Mouse (Mus musculus) liver, adult 2 months (tissue): ENCODE measurements around the gene Card9. TPM values are rescaled to one million over a fixed set of nuclear protein-coding genes. Genes with fewer than 3 reads are reported as not detected.

ENCODE experiments used
- DNase-seq: peaks from one replicate; pipeline ENCODE4 v3.0.0-alpha.2; 2011; ENCODE audit warnings: low read depth, low spot score; ENCODE audit errors: extremely low read depth
- H3K27ac ChIP-seq: fragments of 200-500 bp; replicated peaks from 2 replicates; pipeline ENCODE4 v1.5.1; 2012; ENCODE audit warnings: low read depth, mild to moderate bottlenecking, control low read depth, inconsistent platforms, low read length; ENCODE audit not compliant: insufficient read depth
- H3K27me3 ChIP-seq: fragments of 200-500 bp; 2 replicates; pipeline ENCODE4 v1.6.1; 2012; ENCODE audit warnings: mild to moderate bottlenecking, moderate library complexity, low read length, inconsistent platforms; ENCODE audit not compliant: control insufficient read depth, insufficient read depth
- H3K36me3 ChIP-seq: fragments of 200-500 bp; 2 replicates; pipeline ENCODE4 v1.6.1; 2012; ENCODE audit warnings: low read length, inconsistent platforms; ENCODE audit not compliant: control insufficient read depth, insufficient read depth
- H3K4me1 ChIP-seq: fragments of 200-500 bp; 2 replicates; pipeline ENCODE4 v1.6.1; 2011; ENCODE audit warnings: low read length; ENCODE audit not compliant: control insufficient read depth, insufficient read depth
- H3K4me3 ChIP-seq: fragments of 200-500 bp; 2 replicates; pipeline ENCODE4 v1.5.1; 2011; ENCODE audit warnings: low read depth, mild to moderate bottlenecking, control low read depth, low read length, moderate library complexity; ENCODE audit not compliant: insufficient read depth
- H3K79me2 ChIP-seq: fragments of 200-500 bp; 2 replicates; pipeline ENCODE4 v1.6.1; 2012; ENCODE audit warnings: inconsistent platforms, mild to moderate bottlenecking, low read length, moderate library complexity; ENCODE audit not compliant: control insufficient read depth, insufficient read depth
- H3K9ac ChIP-seq: fragments of 200-500 bp; 2 replicates; pipeline ENCODE4 v1.6.1; 2012; ENCODE audit warnings: low read depth, mild to moderate bottlenecking, control low read depth, inconsistent platforms, low read length
- CTCF ChIP-seq: fragments of 200-500 bp; IDR thresholded peaks from 2 replicates; pipeline ENCODE4 v1.5.1; 2011; ENCODE audit warnings: low read depth, low read length, control low read depth
- POLR2A ChIP-seq: fragments of 200-500 bp; IDR thresholded peaks from 2 replicates; pipeline ENCODE4 v1.6.1; 2011; ENCODE audit warnings: low read length, control low read depth; ENCODE audit not compliant: insufficient read depth; ENCODE audit errors: extremely low read depth
- WGBS: fragments of 180-500 bp; shearing (Covaris S2); methylation state at CpG from one replicate; pipeline ENCODE4 v1.1.7; 2018; 5-methylcytosine and 5-hydroxymethylcytosine counted together
- polyA plus RNA-seq: library from polyadenylated mRNA; depleted of rRNA; stranded (reverse); fragments of >200 nt; gene quantifications from 2 replicates; pipeline ENCODE4 v1.2.3, GENCODE M21; 2012
- total RNA-seq: library from RNA; depleted of rRNA; stranded (reverse); fragments of >200 nt; gene quantifications from 2 replicates; pipeline ENCODE4 v1.2.3, GENCODE M21; 2014

Card9 gene
- total and polyA plus RNA-seq, 2 experiments: 0.84 to 0.92 TPM

- Histone ChIP-seq H3K4me1 (no peaks in the 10 kb centered on the region), H3K79me2 (no peaks in the 10 kb centered on the region), H3K36me3 (no peaks in the 10 kb centered on the region), H3K4me3 (no peak overlapping the region), H3K27ac (no peak overlapping the region), H3K9ac (no peak overlapping the region), H3K27me3 (no peaks in the 10 kb centered on the region)
- 55% methylated on average over 6 of the region's 6 CpGs for WGBS
- TF ChIP-seq CTCF: no peak
- TF ChIP-seq POLR2A: no peak
- DNase-seq: no peak
Measured at GRCm38 (mm10) chr2:26359983-26360382, 735 bp downstream of the Card9 start.

GRCm38 (mm10) chr2:26358667-26359320, 1.9 kb downstream of the Card9 start:
- Histone ChIP-seq H3K36me3 (no peaks in the 10 kb centered on the region), H3K27me3 (no peaks in the 10 kb centered on the region), H3K27ac (no peak overlapping the region), H3K4me1 (no peaks in the 10 kb centered on the region), H3K4me3 (no peak overlapping the region), H3K79me2 (no peaks in the 10 kb centered on the region), H3K9ac (no peak overlapping the region)
- 86% methylated on average over 13 of the region's 13 CpGs for WGBS
- no peak for DNase-seq
- TF ChIP-seq POLR2A: no peak

- TF ChIP-seq CTCF: no peak
- TF ChIP-seq POLR2A: no peak
- 71% methylated on average over 15 of the region's 15 CpGs for WGBS
Measured at GRCm38 (mm10) chr2:26357484-26357883, 3.2 kb downstream of the Card9 start.

GRCm38 (mm10) chr2:26356678-26357077, 4.0 kb downstream of the Card9 start:
- Histone ChIP-seq H3K27ac (no peak overlapping the region), H3K9ac (no peak overlapping the region), H3K36me3 (no peaks in the 10 kb centered on the region), H3K27me3 (no peaks in the 10 kb centered on the region), H3K4me3 (no peak overlapping the region), H3K4me1 (peaks cover 6% of the 10 kb centered on the region; the same call in 1 of the 2 replicates), H3K79me2 (peaks cover 4% of the 10 kb centered on the region; the same call in 1 of the 2 replicates)
- 79% methylated on average over 7 of the region's 7 CpGs for WGBS
- TF ChIP-seq CTCF (no peak), POLR2A (no peak)
- DNase-seq: no peak

More at GRCm38 (mm10) chr2:26357484-26357883, 3.2 kb downstream of the Card9 start:
- no peak overlapping the region for H3K27ac ChIP-seq
- no peak for DNase-seq
- H3K9ac ChIP-seq: no peak overlapping the region
- H3K27me3 ChIP-seq: no peaks in the 10 kb centered on the region
- H3K4me3 ChIP-seq: no peak overlapping the region
- peaks cover 5% of the 10 kb centered on the region; the same call in 1 of the 2 replicates for H3K4me1 ChIP-seq
- H3K36me3 ChIP-seq: no peaks in the 10 kb centered on the region
- peaks cover 1% of the 10 kb centered on the region; the same call in 1 of the 2 replicates for H3K79me2 ChIP-seq

GRCm38 (mm10) chr2:26356231-26356630, 4.5 kb downstream of the Card9 start:
- Histone ChIP-seq H3K27ac (no peak overlapping the region), H3K36me3 (no peaks in the 10 kb centered on the region), H3K27me3 (no peaks in the 10 kb centered on the region), H3K4me3 (no peak overlapping the region), H3K9ac (no peak overlapping the region), H3K4me1 (peaks cover 7% of the 10 kb centered on the region), H3K79me2 (peaks cover 4% of the 10 kb centered on the region; the same call in 1 of the 2 replicates)
- TF ChIP-seq CTCF (no peak), POLR2A (no peak)
- 97% methylated on average over 4 of the region's 4 CpGs for WGBS
- DNase-seq: no peak

- Histone ChIP-seq H3K9ac (no peak overlapping the region), H3K4me1 (peaks cover 12% of the 10 kb centered on the region), H3K36me3 (no peaks in the 10 kb centered on the region), H3K27ac (no peak overlapping the region), H3K79me2 (peaks cover 4% of the 10 kb centered on the region; the same call in 1 of the 2 replicates), H3K4me3 (no peak overlapping the region), H3K27me3 (no peaks in the 10 kb centered on the region)
- 94% methylated on average over 4 of the region's 4 CpGs for WGBS
- DNase-seq: no peak
- TF ChIP-seq POLR2A: no peak
- no peak for TF ChIP-seq CTCF
Measured at GRCm38 (mm10) chr2:26354401-26354800, 6.3 kb downstream of the Card9 start.
